Mouse (Mus musculus) embryonic fibroblast, embryonic 13.5 days (primary cell): ENCODE data around the gene Gm6020.
A peak's percentile ranks its signal among the peaks of the same experiment; 100 is the strongest.

Experiments
- CTCF ChIP-seq: IDR thresholded peaks from 2 replicates; pipeline ENCODE4 v1.5.1; 2011; ENCODE audit warnings: mild to moderate bottlenecking, control low read depth, low read length, moderate library complexity, borderline replicate concordance; ENCODE audit not compliant: insufficient read depth
- POLR2A ChIP-seq: IDR thresholded peaks from 2 replicates; pipeline ENCODE4 v1.6.1; 2011; ENCODE audit warnings: low read depth, mild to moderate bottlenecking, control low read depth, low read length, moderate library complexity

DNA sequence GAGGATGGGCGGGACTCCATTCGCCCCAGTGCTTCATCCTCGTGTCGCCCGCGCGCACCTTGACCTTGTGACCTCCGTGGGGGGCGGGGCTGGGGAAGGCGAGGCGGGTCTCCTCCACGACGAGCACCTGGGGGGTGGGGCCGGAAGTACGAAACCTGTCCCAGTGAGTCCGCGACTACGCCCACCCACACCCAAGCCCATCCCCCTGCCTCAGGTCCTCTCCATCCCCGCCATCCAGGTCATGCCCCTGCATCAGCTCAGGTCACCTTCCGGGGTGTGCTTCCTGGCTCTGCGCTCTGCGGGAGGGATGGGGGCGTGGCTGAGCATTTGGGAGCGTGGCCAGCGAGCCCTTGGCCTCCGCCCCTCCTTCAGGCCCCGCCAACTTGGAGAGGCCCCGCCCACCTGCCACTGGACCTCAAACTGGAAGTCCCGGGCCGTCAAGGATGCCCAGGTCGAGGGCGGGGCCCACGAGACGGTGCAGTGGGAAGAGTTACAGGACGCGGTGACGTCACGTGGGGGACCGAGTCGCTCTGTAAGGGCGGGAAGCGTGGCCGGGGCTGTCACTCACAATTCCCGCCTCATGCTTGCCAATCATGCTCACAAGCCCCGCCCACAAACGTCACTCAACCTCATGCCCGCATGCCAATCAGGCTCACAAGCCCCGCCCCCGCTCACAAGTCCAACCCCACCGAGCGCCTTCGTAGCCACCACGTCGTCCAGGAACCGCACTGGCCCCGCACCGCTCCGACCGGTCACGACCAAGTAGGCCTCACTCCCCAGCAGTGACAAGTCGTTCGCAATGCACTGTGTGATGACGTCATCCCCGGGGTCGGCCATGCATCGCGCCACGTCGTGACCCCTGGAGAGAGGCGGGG, 42.1 kb downstream of the Gm6020 start:
- no peak for TF ChIP-seq CTCF
- peak; percentile 33; the same call in 1 of the 2 replicates for TF ChIP-seq POLR2A
